ENCODE assay signal across 8 mouse cellular contexts in the genomic region with DNA sequence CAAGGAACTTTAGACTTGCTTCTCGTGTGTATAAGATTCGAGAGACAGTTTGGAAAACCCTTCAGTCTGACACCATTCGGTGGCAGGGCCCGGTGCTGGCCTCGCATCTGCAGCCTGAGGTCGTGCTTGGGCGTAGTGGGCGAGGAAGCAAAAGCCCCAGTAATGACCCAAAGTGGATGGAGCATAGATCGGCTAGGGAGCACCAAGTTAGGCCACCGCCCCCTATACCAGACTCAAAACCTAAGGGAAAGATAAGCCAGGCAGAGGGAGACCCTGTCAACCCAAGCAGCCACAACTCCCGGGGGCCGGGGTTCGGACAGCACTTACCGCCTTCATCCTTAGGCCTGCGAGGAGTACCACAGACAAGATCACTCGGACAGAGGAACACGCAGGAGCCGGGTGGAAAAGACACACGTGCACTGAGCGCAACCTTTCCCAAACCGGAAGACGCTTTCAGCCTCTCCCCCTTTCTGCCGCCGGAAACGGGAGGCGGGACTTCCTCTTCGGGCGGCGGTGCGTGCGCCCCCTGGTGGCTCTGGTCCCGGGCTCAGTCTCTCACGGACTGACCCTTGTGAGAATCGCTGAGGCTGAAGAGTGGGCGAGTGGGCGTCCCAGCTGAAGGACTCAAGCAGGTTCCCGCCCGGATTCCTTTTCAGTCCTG. TPM values are rescaled to one million over a fixed set of nuclear protein-coding genes. Genes with fewer than 3 reads are reported as not detected.
A peak's percentile ranks its signal among the peaks of the same experiment; 100 is the strongest.
DNase-seq lines count a peak whose midpoint lies in the region; ATAC-seq lines count a peak whose summit lies in the region.

A gene (minus strand): TSS at position 472 of the 661 bp plus-strand sequence.

- H3K4me3 ChIP-seq in heart, embryonic 13.5 days, result peak within 1 kb of the TSS; percentile 92
- peak within 1 kb of the TSS; percentile 91 for H3K4me3 ChIP-seq in liver, embryonic 12.5 days
- peak within 1 kb of the TSS; percentile 78 for H3K4me3 ChIP-seq in stomach, embryonic 15.5 days (replicated peaks)

- no peaks in the 10 kb centered on the region for H3K27me3 ChIP-seq in heart, embryonic 13.5 days (replicated peaks)
- no peaks in the 10 kb centered on the region for H3K27me3 ChIP-seq in liver, embryonic 12.5 days (replicated peaks)
- H3K27me3 ChIP-seq in stomach, embryonic 15.5 days (replicated peaks), result no peaks in the 10 kb centered on the region

- peaks cover 16% of the 10 kb centered on the region for H3K4me1 ChIP-seq in heart, embryonic 13.5 days
- peaks cover 42% of the 10 kb centered on the region for H3K4me1 ChIP-seq in liver, embryonic 12.5 days
- no peaks in the 10 kb centered on the region; the same call in 1 of the 2 replicates for H3K4me1 ChIP-seq in stomach, embryonic 15.5 days

- peak; percentile 85 for ATAC-seq in erythroid progenitor cell, adult 5-6 weeks (replicated peaks; ENCODE audit: low FRiP score, poor library complexity, severe bottlenecking)
- ATAC-seq in heart, embryonic 13.5 days (ENCODE audit: extremely low read depth, insufficient number of reproducible peaks, low FRiP score, low TSS enrichment), result peak; percentile 74
- ATAC-seq in liver, embryonic 12.5 days, result peak; percentile 87
- peak; percentile 90 for ATAC-seq in stomach, embryonic 15.5 days (ENCODE audit: insufficient read depth, low FRiP score, low read depth)

- peaks cover 24% of the 10 kb centered on the region for H3K36me3 ChIP-seq in heart, embryonic 13.5 days
- H3K36me3 ChIP-seq in liver, embryonic 12.5 days, result peaks cover 35% of the 10 kb centered on the region
- H3K36me3 ChIP-seq in stomach, embryonic 15.5 days, result peaks cover 20% of the 10 kb centered on the region; the same call in 1 of the 2 replicates

- H3K9me3 ChIP-seq in heart, embryonic 13.5 days, result no peaks in the 10 kb centered on the region
- H3K9me3 ChIP-seq in liver, embryonic 12.5 days (replicated peaks), result no peaks in the 10 kb centered on the region
- no peaks in the 10 kb centered on the region for H3K9me3 ChIP-seq in stomach, embryonic 15.5 days

- peak within 1 kb of the TSS; percentile 91 for H3K9ac ChIP-seq in heart, embryonic 13.5 days
- peak within 1 kb of the TSS; percentile 87 for H3K9ac ChIP-seq in liver, embryonic 12.5 days
- peak within 1 kb of the TSS; percentile 57 for H3K9ac ChIP-seq in stomach, embryonic 15.5 days

- H3K27ac ChIP-seq in heart, embryonic 13.5 days (replicated peaks), result peak within 1 kb of the TSS; percentile 73
- peak within 1 kb of the TSS; percentile 98 for H3K27ac ChIP-seq in liver, embryonic 12.5 days
- H3K27ac ChIP-seq in stomach, embryonic 15.5 days, result no peak within 1 kb of the TSS

- peak within 1 kb of the TSS; percentile 81 for H3K4me2 ChIP-seq in heart, embryonic 13.5 days
- peak within 1 kb of the TSS; percentile 94 for H3K4me2 ChIP-seq in liver, embryonic 12.5 days
- peak within 1 kb of the TSS; percentile 66 for H3K4me2 ChIP-seq in stomach, embryonic 15.5 days

- under 1% methylated on average over 38 of the region's 38 CpGs for WGBS in heart, embryonic 13.5 days
- WGBS in liver, embryonic 12.5 days (ENCODE audit: insufficient replicate concordance), result under 1% methylated on average over 38 of the region's 38 CpGs
- under 1% methylated on average over 38 of the region's 38 CpGs for WGBS in stomach, embryonic 15.5 days

- DNase-seq in CD4-positive helper T cell, adult 2 months (ENCODE audit: low read depth, low spot score), result peak; percentile 90
- DNase-seq in brain, embryonic 18.5 days (ENCODE audit: low read depth, low spot score), result peak; percentile 70
- DNase-seq in kidney, postnatal 10 days, result peak; percentile 96
- DNase-seq in natural killer cell, adult 2 months (ENCODE audit: low spot score in 2 of 2), result peak; percentile 87 to 91

RNA-seq across cellular contexts. Expression of the gene that starts here (rescaled TPM):
- total RNA-seq in erythroid progenitor cell, adult 5-6 weeks (2015; ENCODE audit: low replicate concordance), result 4.0 and 8.0 TPM in 2 replicates
- total RNA-seq in erythroid progenitor cell, adult 5-6 weeks (2017; ENCODE audit: low replicate concordance), result 9.1 and 9.2 TPM in 2 replicates
- 4.0 and 4.1 TPM in 2 replicates for polyA plus RNA-seq in heart, embryonic 13.5 days (2015; fragmentation: Nextera tagmentation; extraction: Ambion mirVana)
- polyA plus RNA-seq in liver, embryonic 12.5 days (2016; fragmentation: Nextera tagmentation; extraction: Ambion mirVana), result 8.1 and 8.3 TPM in 2 replicates
- 6.9 and 7.6 TPM in 2 replicates for polyA plus RNA-seq in stomach, embryonic 15.5 days (2015; fragmentation: Nextera tagmentation; extraction: Ambion mirVana)
